Mouse (Mus musculus): ENCODE data around the gene Afap1.
A peak's percentile ranks its signal among the peaks of the same experiment; 100 is the strongest.

The Afap1 gene

GRCm38 (mm10) chr5:35931296-35931695, 38.2 kb downstream of the Afap1 start:
- no peak for DNase-seq (ENCODE audit: low spot score in 2 of 2)

GRCm38 (mm10) chr5:35933059-35933458, 39.9 kb downstream of the Afap1 start:
- DNase-seq (ENCODE audit: low spot score in 2 of 2) = no peak

- DNase-seq (ENCODE audit: low spot score in 2 of 2) = no peak
Measured at GRCm38 (mm10) chr5:35935939-35936338, 42.8 kb downstream of the Afap1 start.

- DNase-seq (ENCODE audit: low spot score in 2 of 2) = no peak
Measured at GRCm38 (mm10) chr5:35938249-35939223, 45.4 kb downstream of the Afap1 start.

- no peak for DNase-seq (ENCODE audit: low spot score in 2 of 2)
Measured at GRCm38 (mm10) chr5:35939958-35940357, 46.8 kb downstream of the Afap1 start.

- no peak for DNase-seq (ENCODE audit: low spot score in 2 of 2)
Measured at GRCm38 (mm10) chr5:35943541-35943940, 50.4 kb downstream of the Afap1 start.

- no peak for DNase-seq (ENCODE audit: low spot score in 2 of 2)
Measured at GRCm38 (mm10) chr5:35946841-35947240, 53.7 kb downstream of the Afap1 start.

- no peak for DNase-seq (ENCODE audit: low spot score in 2 of 2)
Measured at GRCm38 (mm10) chr5:35947427-35947826, 54.3 kb downstream of the Afap1 start.

- DNase-seq (ENCODE audit: low spot score in 2 of 2) = no peak
Measured at GRCm38 (mm10) chr5:35948225-35948975, 55.3 kb downstream of the Afap1 start.

GRCm38 (mm10) chr5:35949061-35949460, 55.9 kb downstream of the Afap1 start:
- DNase-seq (ENCODE audit: low spot score in 2 of 2) = no peak

GRCm38 (mm10) chr5:35950504-35950903, 57.4 kb downstream of the Afap1 start:
- DNase-seq (ENCODE audit: low spot score in 2 of 2) = no peak

- DNase-seq (ENCODE audit: low spot score in 2 of 2) = peak; percentile 59 to 80
Measured at GRCm38 (mm10) chr5:35954055-35954718, 61.1 kb downstream of the Afap1 start.

GRCm38 (mm10) chr5:35956268-35956667, 63.1 kb downstream of the Afap1 start:
- DNase-seq (ENCODE audit: low spot score in 2 of 2) = no peak

- no peak for DNase-seq (ENCODE audit: low spot score in 2 of 2)
Measured at GRCm38 (mm10) chr5:35958681-35959080, 65.6 kb downstream of the Afap1 start.

- no peak for DNase-seq (ENCODE audit: low spot score in 2 of 2)
Measured at GRCm38 (mm10) chr5:35960168-35960567, 67.0 kb downstream of the Afap1 start.

GRCm38 (mm10) chr5:35961271-35961670, 68.2 kb downstream of the Afap1 start:
- DNase-seq (ENCODE audit: low spot score in 2 of 2) = no peak

- DNase-seq (ENCODE audit: low spot score in 2 of 2) = no peak
Measured at GRCm38 (mm10) chr5:35963635-35964034, 70.5 kb downstream of the Afap1 start.

- no peak for DNase-seq (ENCODE audit: low spot score in 2 of 2)
Measured at GRCm38 (mm10) chr5:35965036-35965435, 71.9 kb downstream of the Afap1 start.

- no peak for DNase-seq (ENCODE audit: low spot score in 2 of 2)
Measured at GRCm38 (mm10) chr5:35969857-35970256, 76.7 kb downstream of the Afap1 start.

GRCm38 (mm10) chr5:35970380-35971105, 77.4 kb downstream of the Afap1 start:
- DNase-seq (ENCODE audit: low spot score in 2 of 2) = peak; percentile 71 to 74

- peak in 1 of 2 experiments; percentile 74 for DNase-seq (ENCODE audit: low spot score in 2 of 2)
Measured at GRCm38 (mm10) chr5:35971841-35972578, 78.9 kb downstream of the Afap1 start.

All from right cerebral cortex, postnatal 10 days (tissue).